Mouse (Mus musculus): ENCODE data around the gene Tnni1. TPM values are rescaled to one million over a fixed set of nuclear protein-coding genes. Genes with fewer than 3 reads are reported as not detected.

Gene Tnni1
- polyA plus RNA-seq, 1 experiment from 2014 or later = 4,265 TPM

DNA sequence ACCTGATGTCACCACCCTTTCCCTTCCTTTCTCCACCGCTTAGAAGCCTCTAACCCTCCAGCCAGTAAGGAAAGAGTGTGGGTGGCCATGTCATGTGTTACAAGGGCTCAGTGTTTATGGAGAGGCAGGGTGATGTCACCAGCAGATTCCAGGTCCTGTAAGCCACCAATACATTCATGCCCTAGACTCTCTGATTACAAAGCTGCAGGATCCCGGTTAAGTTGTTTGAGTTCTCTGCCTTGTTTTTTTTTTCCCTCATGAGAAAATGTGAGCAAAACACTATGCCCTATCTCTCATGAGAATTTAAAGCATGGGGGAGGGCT lies 15.1 kb upstream of the Tnni1 start:
- ATAC-seq (replicated peaks; ENCODE audit: extremely low read depth, insufficient read depth, low FRiP score) = no peak
- WGBS = 29% methylated on average over 2 of the region's 2 CpGs
- Histone ChIP-seq H3K27me3 (ENCODE audit: control insufficient read depth, insufficient read depth, low read length) (no peaks in the 10 kb centered on the region), H3K9me3 (replicated peaks; ENCODE audit: control insufficient read depth, low read length) (no peaks in the 10 kb centered on the region), H3K4me1 (ENCODE audit: control insufficient read depth, insufficient read depth, low read length) (peaks cover 41% of the 10 kb centered on the region), H3K9ac (ENCODE audit: low read length) (no peak overlapping the region), H3K36me3 (ENCODE audit: control insufficient read depth, insufficient read depth) (peaks cover 7% of the 10 kb centered on the region), H3K27ac (ENCODE audit: low read length) (no peak overlapping the region; the same call in 1 of the 2 replicates), H3K4me3 (ENCODE audit: low read length) (no peak overlapping the region), H3K4me2 (ENCODE audit: low read depth, low read length) (no peak overlapping the region)

DNA sequence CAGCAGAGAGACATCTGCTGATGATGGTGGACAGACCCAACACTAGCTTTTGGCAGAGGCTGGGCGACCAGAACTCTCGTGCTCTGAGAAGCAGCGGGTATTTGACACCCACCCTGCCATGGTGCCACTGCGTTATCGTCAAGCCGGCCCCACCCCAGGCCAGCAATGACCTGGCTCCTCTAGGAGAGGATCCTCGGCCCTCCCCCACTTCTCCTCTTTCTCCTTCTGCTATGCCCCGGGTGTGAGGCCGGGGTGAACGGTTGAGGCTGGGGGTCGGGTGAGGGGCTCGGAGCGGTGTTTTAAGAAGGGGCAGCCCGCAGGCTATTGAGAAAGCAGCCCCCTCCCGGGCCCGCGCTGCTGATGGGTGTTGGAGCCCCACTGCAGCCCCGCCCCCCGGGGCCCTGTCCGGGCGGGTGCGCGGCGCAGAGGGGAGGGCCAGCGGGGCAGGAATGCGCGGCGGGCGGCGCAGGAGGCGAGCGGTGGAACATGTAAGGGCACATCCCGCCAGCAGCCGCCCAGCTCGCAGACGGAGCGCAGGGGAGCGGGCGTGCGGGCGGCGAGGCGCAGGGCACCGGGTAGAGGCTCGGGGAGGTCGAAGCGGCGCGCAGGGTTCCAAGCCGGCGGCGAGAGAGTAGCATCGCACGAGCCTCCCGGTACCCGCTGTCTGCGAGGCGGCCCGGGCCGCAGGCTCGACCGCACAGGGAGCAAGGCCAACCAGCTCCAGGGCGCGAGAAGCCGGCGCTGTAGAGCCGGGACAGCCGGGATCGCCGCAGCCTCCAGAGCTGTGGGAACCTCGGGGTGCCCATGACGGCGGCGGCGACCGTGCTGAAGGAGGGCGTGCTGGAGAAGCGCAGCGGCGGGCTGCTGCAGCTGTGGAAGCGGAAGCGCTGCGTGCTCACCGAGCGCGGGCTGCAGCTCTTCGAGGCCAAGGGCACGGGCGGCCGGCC lies 13.3 kb upstream of the Tnni1 start, which contains the start of gene Phlda3:
Gene Phlda3, plus strand, starts transcription at position 475 of the 947 bp plus-strand sequence.
- Histone ChIP-seq H3K27ac (ENCODE audit: low read length) (peak within 1 kb of the TSS; percentile 94), H3K4me3 (ENCODE audit: low read length) (peak within 1 kb of the TSS; percentile 92), H3K4me2 (ENCODE audit: low read depth, low read length) (peak within 1 kb of the TSS; percentile 95), H3K4me1 (ENCODE audit: control insufficient read depth, insufficient read depth, low read length) (peaks cover 59% of the 10 kb centered on the region), H3K9ac (ENCODE audit: low read length) (peak within 1 kb of the TSS; percentile 99), H3K27me3 (ENCODE audit: control insufficient read depth, insufficient read depth, low read length) (no peaks in the 10 kb centered on the region), H3K36me3 (ENCODE audit: control insufficient read depth, insufficient read depth) (peaks cover 16% of the 10 kb centered on the region), H3K9me3 (replicated peaks; ENCODE audit: control insufficient read depth, low read length) (no peaks in the 10 kb centered on the region)
- ATAC-seq (replicated peaks; ENCODE audit: extremely low read depth, insufficient read depth, low FRiP score) = peak; percentile 94
- under 1% methylated on average over 85 of the region's 90 CpGs for WGBS

DNA sequence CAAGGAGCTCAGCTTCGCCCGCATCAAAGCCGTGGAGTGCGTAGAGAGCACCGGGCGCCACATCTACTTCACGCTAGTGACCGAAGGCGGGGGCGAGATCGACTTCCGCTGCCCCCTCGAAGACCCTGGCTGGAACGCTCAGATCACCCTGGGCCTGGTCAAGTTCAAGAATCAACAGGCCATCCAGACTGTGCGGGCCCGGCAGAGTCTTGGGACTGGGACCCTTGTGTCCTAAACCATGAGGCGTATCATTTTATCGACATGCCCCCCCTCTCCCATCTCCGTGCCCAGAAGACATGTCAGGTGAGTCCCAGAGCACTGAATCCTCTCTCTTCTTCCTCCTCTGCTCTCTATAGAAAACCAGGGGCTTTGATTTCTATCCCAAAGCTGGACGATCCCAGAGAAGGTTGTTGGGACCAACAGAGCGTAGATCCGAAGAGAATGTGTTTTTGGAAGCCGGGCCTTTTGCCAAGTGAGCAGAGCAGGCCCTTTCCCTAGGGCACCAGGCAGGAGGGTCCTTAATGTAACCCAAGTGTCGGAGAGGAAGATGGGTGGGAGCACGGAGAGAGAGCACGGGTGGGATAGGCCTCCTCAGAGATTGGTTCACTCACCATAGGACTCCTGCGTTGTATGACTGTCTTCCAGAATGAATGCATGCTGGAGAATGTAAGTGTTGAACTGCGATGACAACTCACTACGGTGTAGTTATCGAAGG lies 12.5 kb upstream of the Tnni1 start:
- Histone ChIP-seq H3K4me2 (ENCODE audit: low read depth, low read length) (peak overlapping the region; percentile 95), H3K27me3 (ENCODE audit: control insufficient read depth, insufficient read depth, low read length) (no peaks in the 10 kb centered on the region), H3K4me1 (ENCODE audit: control insufficient read depth, insufficient read depth, low read length) (peaks cover 64% of the 10 kb centered on the region), H3K9ac (ENCODE audit: low read length) (peak overlapping the region; percentile 99), H3K36me3 (ENCODE audit: control insufficient read depth, insufficient read depth) (peaks cover 16% of the 10 kb centered on the region), H3K27ac (ENCODE audit: low read length) (peak overlapping the region; percentile 94), H3K9me3 (replicated peaks; ENCODE audit: control insufficient read depth, low read length) (no peaks in the 10 kb centered on the region), H3K4me3 (ENCODE audit: low read length) (peak overlapping the region; percentile 92)
- 7% methylated on average over 30 of the region's 30 CpGs for WGBS
- ATAC-seq (replicated peaks; ENCODE audit: extremely low read depth, insufficient read depth, low FRiP score) = no peak

DNA sequence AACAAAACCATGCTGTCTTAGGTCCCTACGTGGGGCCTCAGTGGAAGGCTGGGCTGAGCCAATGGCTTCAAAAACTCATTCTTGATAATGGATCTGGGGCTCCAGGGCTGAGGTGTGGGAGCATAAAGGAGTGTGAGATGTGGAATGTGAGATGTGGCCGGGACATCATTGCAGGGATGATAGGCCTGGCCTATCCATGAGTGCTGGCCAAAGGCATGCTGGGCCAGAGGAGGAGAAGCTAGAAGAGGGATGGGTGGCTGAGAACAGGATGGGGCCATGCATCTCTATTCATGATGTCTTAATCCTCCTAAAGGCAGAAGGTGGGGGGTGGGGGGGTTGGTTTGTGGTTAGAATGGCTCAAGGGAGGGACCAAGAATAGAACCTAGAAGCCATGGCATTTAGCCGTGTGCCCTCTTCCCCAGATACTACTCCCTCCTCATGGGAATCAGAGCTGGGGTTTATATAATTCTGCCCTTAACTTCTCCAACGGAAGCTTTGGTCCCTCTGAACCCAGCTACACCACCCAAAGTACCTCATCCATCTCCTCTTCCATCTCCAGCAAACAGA lies 11.8 kb upstream of the Tnni1 start:
- ATAC-seq (replicated peaks; ENCODE audit: extremely low read depth, insufficient read depth, low FRiP score) = no peak
- peaks cover 16% of the 10 kb centered on the region for H3K36me3 ChIP-seq (ENCODE audit: control insufficient read depth, insufficient read depth)
- H3K4me1 ChIP-seq (ENCODE audit: control insufficient read depth, insufficient read depth, low read length) = peaks cover 64% of the 10 kb centered on the region
- no peaks in the 10 kb centered on the region for H3K9me3 ChIP-seq (replicated peaks; ENCODE audit: control insufficient read depth, low read length)
- peak overlapping the region; percentile 95 for H3K4me2 ChIP-seq (ENCODE audit: low read depth, low read length)
- WGBS = 29% methylated on average over 4 of the region's 4 CpGs
- H3K4me3 ChIP-seq (ENCODE audit: low read length) = peak overlapping the region; percentile 92
- peak overlapping the region; percentile 94 for H3K27ac ChIP-seq (ENCODE audit: low read length)
- no peaks in the 10 kb centered on the region for H3K27me3 ChIP-seq (ENCODE audit: control insufficient read depth, insufficient read depth, low read length)
- peak overlapping the region; percentile 99 for H3K9ac ChIP-seq (ENCODE audit: low read length)

DNA sequence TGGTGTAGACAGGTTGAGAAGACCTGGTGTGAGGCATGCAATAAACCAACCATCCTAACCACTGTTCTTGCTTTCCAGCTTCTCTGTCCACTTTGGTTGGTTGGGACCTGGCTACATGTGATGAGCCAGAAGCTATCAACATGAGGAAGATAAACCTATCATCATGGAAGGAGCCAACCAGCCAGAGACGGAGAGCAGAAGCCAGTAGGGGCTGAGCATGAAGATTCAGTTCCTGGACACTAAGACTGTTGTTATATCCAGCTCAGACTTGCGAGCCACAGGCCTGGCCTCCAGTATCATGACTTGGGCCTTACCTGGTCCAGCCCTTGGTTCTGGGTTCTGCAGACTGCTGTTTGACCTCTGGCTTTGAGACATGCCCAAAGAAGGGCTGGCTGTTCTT lies 10.8 kb upstream of the Tnni1 start:
- Histone ChIP-seq H3K27me3 (ENCODE audit: control insufficient read depth, insufficient read depth, low read length) (no peaks in the 10 kb centered on the region), H3K4me2 (ENCODE audit: low read depth, low read length) (peak overlapping the region; percentile 95), H3K4me3 (ENCODE audit: low read length) (peak overlapping the region; percentile 92), H3K9ac (ENCODE audit: low read length) (no peak overlapping the region), H3K4me1 (ENCODE audit: control insufficient read depth, insufficient read depth, low read length) (peaks cover 64% of the 10 kb centered on the region), H3K36me3 (ENCODE audit: control insufficient read depth, insufficient read depth) (peaks cover 16% of the 10 kb centered on the region), H3K9me3 (replicated peaks; ENCODE audit: control insufficient read depth, low read length) (no peaks in the 10 kb centered on the region), H3K27ac (ENCODE audit: low read length) (no peak overlapping the region)
- no peak for ATAC-seq (replicated peaks; ENCODE audit: extremely low read depth, insufficient read depth, low FRiP score)
- 70% methylated on average over 2 of the region's 2 CpGs for WGBS

DNA sequence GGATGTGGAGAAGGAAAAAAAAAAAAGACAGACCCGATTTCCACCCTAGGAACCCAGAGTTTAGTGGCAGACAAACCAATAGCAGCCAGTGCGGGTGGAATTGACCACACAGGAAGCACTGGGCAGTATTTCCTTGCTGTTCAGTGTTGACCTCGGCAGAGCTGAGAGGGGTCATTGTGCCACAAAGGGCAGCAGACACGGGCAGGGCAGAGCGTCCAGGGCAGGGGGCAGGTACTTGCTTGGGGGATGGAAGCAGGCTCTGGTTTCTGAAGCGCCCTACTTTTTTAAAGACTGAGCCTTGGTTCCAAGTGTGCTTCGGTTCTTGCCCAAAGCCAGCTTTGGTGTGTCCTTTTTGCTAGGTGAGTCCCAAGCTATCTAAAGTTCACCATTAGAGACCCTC lies 9.0 kb upstream of the Tnni1 start:
- WGBS = 78% methylated on average over 7 of the region's 7 CpGs
- Histone ChIP-seq H3K27me3 (ENCODE audit: control insufficient read depth, insufficient read depth, low read length) (no peaks in the 10 kb centered on the region), H3K9ac (ENCODE audit: low read length) (0 out of 2 replicates have a peak overlapping the region, but pooled peaks have one; percentile 34), H3K4me2 (ENCODE audit: low read depth, low read length) (no peak overlapping the region), H3K4me1 (ENCODE audit: control insufficient read depth, insufficient read depth, low read length) (peaks cover 48% of the 10 kb centered on the region), H3K4me3 (ENCODE audit: low read length) (no peak overlapping the region), H3K9me3 (replicated peaks; ENCODE audit: control insufficient read depth, low read length) (no peaks in the 10 kb centered on the region), H3K27ac (ENCODE audit: low read length) (peak overlapping the region; percentile 54), H3K36me3 (ENCODE audit: control insufficient read depth, insufficient read depth) (peaks cover 16% of the 10 kb centered on the region)
- no peak for ATAC-seq (replicated peaks; ENCODE audit: extremely low read depth, insufficient read depth, low FRiP score)

DNA sequence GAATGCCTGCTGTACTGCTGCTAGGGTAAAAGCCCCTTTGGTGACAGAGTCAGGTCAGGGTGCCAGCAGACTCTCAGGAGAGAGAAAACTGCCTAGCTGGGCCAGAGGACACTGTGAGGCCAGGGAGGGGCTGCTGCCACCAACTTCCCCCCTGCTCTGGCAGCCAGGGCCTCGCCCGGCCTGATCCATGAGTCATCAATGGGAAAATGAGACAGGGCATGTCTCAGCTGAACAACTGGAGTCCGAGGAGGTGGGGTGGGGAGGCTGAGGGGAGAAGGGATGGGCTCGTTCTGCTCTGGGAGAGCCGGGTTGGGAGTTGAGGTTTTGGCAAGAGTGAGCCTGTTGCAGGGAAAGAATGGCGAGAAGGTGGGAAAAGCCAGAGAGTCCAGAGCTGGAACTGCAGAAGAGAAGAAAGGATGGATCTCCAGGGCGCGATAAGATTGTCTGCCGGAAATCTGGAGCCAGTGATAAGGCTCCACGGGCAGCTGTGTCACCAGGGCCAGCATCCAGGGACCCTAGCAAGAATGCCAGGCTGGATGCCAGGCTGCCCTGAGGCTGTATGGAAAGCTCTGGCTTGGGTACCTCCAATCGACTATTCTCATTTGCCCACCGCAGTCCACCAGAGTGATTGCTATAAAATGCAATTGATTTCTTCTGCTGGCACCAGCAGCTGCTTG lies 8.2 kb upstream of the Tnni1 start:
- Histone ChIP-seq H3K9me3 (replicated peaks; ENCODE audit: control insufficient read depth, low read length) (no peaks in the 10 kb centered on the region), H3K36me3 (ENCODE audit: control insufficient read depth, insufficient read depth) (peaks cover 16% of the 10 kb centered on the region), H3K4me2 (ENCODE audit: low read depth, low read length) (no peak overlapping the region), H3K27me3 (ENCODE audit: control insufficient read depth, insufficient read depth, low read length) (no peaks in the 10 kb centered on the region), H3K9ac (ENCODE audit: low read length) (peak overlapping the region; percentile 34; the same call in 1 of the 2 replicates), H3K27ac (ENCODE audit: low read length) (peak overlapping the region; percentile 54), H3K4me3 (ENCODE audit: low read length) (no peak overlapping the region), H3K4me1 (ENCODE audit: control insufficient read depth, insufficient read depth, low read length) (peaks cover 43% of the 10 kb centered on the region)
- WGBS = 29% methylated on average over 12 of the region's 12 CpGs
- peak; percentile 33 for ATAC-seq (replicated peaks; ENCODE audit: extremely low read depth, insufficient read depth, low FRiP score)

DNA sequence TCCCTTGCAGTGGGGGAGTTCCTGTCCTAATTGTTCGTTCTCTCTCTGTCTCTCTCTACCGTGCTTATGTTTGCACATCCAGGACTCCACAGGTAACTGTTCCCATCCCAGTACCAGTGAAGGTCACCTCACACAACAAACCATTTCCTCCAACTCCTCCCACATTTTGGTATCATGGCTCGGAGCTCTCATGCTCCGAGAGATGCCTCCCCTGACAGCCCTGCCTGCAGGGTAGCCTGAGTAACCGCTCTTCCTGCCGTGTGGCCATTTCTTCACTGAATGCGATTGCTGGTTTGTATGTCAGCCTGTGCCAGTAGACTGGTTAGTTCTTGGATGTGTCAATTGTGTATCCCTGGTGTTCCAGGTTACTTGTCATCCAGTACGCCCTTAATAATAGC lies 7.7 kb upstream of the Tnni1 start:
- 69% methylated on average over 8 of the region's 8 CpGs for WGBS
- Histone ChIP-seq H3K4me3 (ENCODE audit: low read length) (no peak overlapping the region), H3K9ac (ENCODE audit: low read length) (no peak overlapping the region), H3K27ac (ENCODE audit: low read length) (0 out of 2 replicates have a peak overlapping the region, but pooled peaks have one; percentile 9), H3K27me3 (ENCODE audit: control insufficient read depth, insufficient read depth, low read length) (no peaks in the 10 kb centered on the region), H3K4me1 (ENCODE audit: control insufficient read depth, insufficient read depth, low read length) (peaks cover 48% of the 10 kb centered on the region), H3K4me2 (ENCODE audit: low read depth, low read length) (no peak overlapping the region), H3K9me3 (replicated peaks; ENCODE audit: control insufficient read depth, low read length) (no peaks in the 10 kb centered on the region), H3K36me3 (ENCODE audit: control insufficient read depth, insufficient read depth) (peaks cover 16% of the 10 kb centered on the region)
- ATAC-seq (replicated peaks; ENCODE audit: extremely low read depth, insufficient read depth, low FRiP score) = no peak
